Mouse (Mus musculus) embryonic facial prominence, embryonic 10.5 days (tissue): Measurements from ENCODE around the gene Rfx7. TPM values are rescaled to one million over a fixed set of nuclear protein-coding genes. Genes with fewer than 3 reads are reported as not detected.

Experiments
- DNase-seq: peaks from one replicate; pipeline ENCODE4 v3.0.0-alpha.2; 2017; ENCODE audit warnings: low spot score
- H3K27ac ChIP-seq: fragments of 300-500 bp; sonication (generic); replicated peaks from 2 replicates; pipeline ENCODE4 v1.5.1; 2016; ENCODE audit warnings: mild to moderate bottlenecking
- H3K27me3 ChIP-seq: fragments of 300-500 bp; sonication (generic); replicated peaks from 2 replicates; pipeline ENCODE4 v1.6.1; 2016; ENCODE audit warnings: low read depth, mild to moderate bottlenecking; ENCODE audit not compliant: poor library complexity, severe bottlenecking
- H3K36me3 ChIP-seq: fragments of 300-500 bp; sonication (generic); replicated peaks from 2 replicates; pipeline ENCODE4 v1.6.1; 2016; ENCODE audit warnings: mild to moderate bottlenecking, moderate library complexity
- H3K4me1 ChIP-seq: fragments of 300-500 bp; sonication (generic); 2 replicates; pipeline ENCODE4 v1.6.1; 2016
- H3K4me3 ChIP-seq: fragments of 300-500 bp; sonication (generic); 2 replicates; pipeline ENCODE4 v1.5.1; 2016; ENCODE audit warnings: mild to moderate bottlenecking, moderate library complexity
- H3K9me3 ChIP-seq: fragments of 300-500 bp; sonication (generic); 2 replicates; pipeline ENCODE4 v1.6.1; 2016; ENCODE audit warnings: mild to moderate bottlenecking
- WGBS: fragments of 180-500 bp; shearing (Covaris S2); methylation state at CpG from one replicate; pipeline ENCODE4 v1.1.7; 2016; 5-methylcytosine and 5-hydroxymethylcytosine counted together
- polyA plus RNA-seq: library from polyadenylated mRNA; unstranded; fragments of >200 nt; fragmentation: Nextera tagmentation; extraction: Ambion mirVana; gene quantifications from 2 replicates; pipeline ENCODE4 v1.2.1, GENCODE M21; 2016

Gene Rfx7
- 14.3 and 16.7 TPM in 2 replicates for polyA plus RNA-seq

GRCm38 (mm10) chr9:72531996-72532380 lies at the start of gene Rfx7:
Rfx7 (plus strand) TSS chr9:72532240.
- peak within 1 kb of the TSS; percentile 94 for H3K27ac ChIP-seq
- H3K4me3 ChIP-seq = peak within 1 kb of the TSS; percentile 99
- H3K9me3 ChIP-seq = no peaks in the 10 kb centered on the region
- H3K27me3 ChIP-seq = no peaks in the 10 kb centered on the region
- no peaks in the 10 kb centered on the region for H3K36me3 ChIP-seq
- WGBS = 2% methylated on average over 63 of the region's 63 CpGs
- DNase-seq = peak; percentile 86
- peaks cover 36% of the 10 kb centered on the region for H3K4me1 ChIP-seq

GRCm38 (mm10) chr9:72488523-72488922 lies 43.5 kb upstream of the Rfx7 start:
- DNase-seq = no peak
- H3K9me3 ChIP-seq = no peaks in the 10 kb centered on the region
- peaks cover 15% of the 10 kb centered on the region for H3K4me1 ChIP-seq
- no peak overlapping the region for H3K4me3 ChIP-seq
- peaks cover 53% of the 10 kb centered on the region for H3K36me3 ChIP-seq
- H3K27me3 ChIP-seq = no peaks in the 10 kb centered on the region
- no peak overlapping the region for H3K27ac ChIP-seq

GRCm38 (mm10) chr9:72489131-72489530 lies 42.9 kb upstream of the Rfx7 start:
- no peaks in the 10 kb centered on the region for H3K27me3 ChIP-seq
- WGBS = 92% methylated on average over 5 of the region's 5 CpGs
- H3K36me3 ChIP-seq = peaks cover 47% of the 10 kb centered on the region
- H3K4me1 ChIP-seq = peaks cover 15% of the 10 kb centered on the region
- no peak overlapping the region for H3K4me3 ChIP-seq
- no peak for DNase-seq
- H3K9me3 ChIP-seq = no peaks in the 10 kb centered on the region
- no peak overlapping the region for H3K27ac ChIP-seq

GRCm38 (mm10) chr9:72491559-72492193 lies 40.4 kb upstream of the Rfx7 start:
- no peaks in the 10 kb centered on the region for H3K27me3 ChIP-seq
- peaks cover 24% of the 10 kb centered on the region for H3K36me3 ChIP-seq
- peak overlapping the region; percentile 93 for H3K27ac ChIP-seq
- peak; percentile 95 for DNase-seq
- peaks cover 15% of the 10 kb centered on the region for H3K4me1 ChIP-seq
- H3K9me3 ChIP-seq = no peaks in the 10 kb centered on the region
- WGBS = under 1% methylated on average over 32 of the region's 32 CpGs
- peak overlapping the region; percentile 67 for H3K4me3 ChIP-seq

- 21% methylated on average over 6 of the region's 6 CpGs for WGBS
- Histone ChIP-seq H3K36me3 (peaks cover 19% of the 10 kb centered on the region), H3K27ac (peak within 1 kb of the TSS; percentile 93), H3K9me3 (no peaks in the 10 kb centered on the region), H3K27me3 (no peaks in the 10 kb centered on the region), H3K4me1 (peaks cover 15% of the 10 kb centered on the region), H3K4me3 (peak within 1 kb of the TSS; percentile 67)
- DNase-seq = no peak
Measured at GRCm38 (mm10) chr9:72492194-72492565, 39.9 kb upstream of the Rfx7 start, which contains the start of gene Tex9. Tex9 (minus strand) TSS chr9:72492212.

GRCm38 (mm10) chr9:72493465-72493864 lies 38.6 kb upstream of the Rfx7 start:
- peaks cover 15% of the 10 kb centered on the region for H3K4me1 ChIP-seq
- H3K4me3 ChIP-seq = no peak overlapping the region
- H3K27ac ChIP-seq = no peak overlapping the region
- H3K36me3 ChIP-seq = peaks cover 7% of the 10 kb centered on the region; the same call in 1 of the 2 replicates
- no peak for DNase-seq
- no peaks in the 10 kb centered on the region for H3K27me3 ChIP-seq
- WGBS = 84% methylated on average over 2 of the region's 2 CpGs
- H3K9me3 ChIP-seq = no peaks in the 10 kb centered on the region

- Histone ChIP-seq H3K27ac (no peak overlapping the region), H3K4me3 (no peak overlapping the region), H3K4me1 (peaks cover 15% of the 10 kb centered on the region), H3K9me3 (no peaks in the 10 kb centered on the region), H3K36me3 (peaks cover 6% of the 10 kb centered on the region; the same call in 1 of the 2 replicates), H3K27me3 (no peaks in the 10 kb centered on the region)
- WGBS = 82% methylated on average over 3 of the region's 3 CpGs
- DNase-seq = no peak
Measured at GRCm38 (mm10) chr9:72493984-72494685, 37.9 kb upstream of the Rfx7 start.

- Histone ChIP-seq H3K4me1 (peaks cover 6% of the 10 kb centered on the region), H3K4me3 (no peak overlapping the region), H3K9me3 (no peaks in the 10 kb centered on the region), H3K27me3 (no peaks in the 10 kb centered on the region), H3K36me3 (no peaks in the 10 kb centered on the region), H3K27ac (no peak overlapping the region)
- DNase-seq = no peak
- 84% methylated on average over 2 of the region's 2 CpGs for WGBS
Measured at GRCm38 (mm10) chr9:72496691-72497090, 35.3 kb upstream of the Rfx7 start.

GRCm38 (mm10) chr9:72497171-72497570 lies 34.9 kb upstream of the Rfx7 start:
- Histone ChIP-seq H3K36me3 (no peaks in the 10 kb centered on the region), H3K4me1 (peaks cover 3% of the 10 kb centered on the region), H3K27me3 (no peaks in the 10 kb centered on the region), H3K27ac (no peak overlapping the region), H3K4me3 (no peak overlapping the region), H3K9me3 (no peaks in the 10 kb centered on the region)
- no peak for DNase-seq
- 78% methylated on average over 3 of the region's 3 CpGs for WGBS

GRCm38 (mm10) chr9:72512229-72512981 lies 19.6 kb upstream of the Rfx7 start:
- no peaks in the 10 kb centered on the region for H3K36me3 ChIP-seq
- no peak overlapping the region for H3K4me3 ChIP-seq
- no peaks in the 10 kb centered on the region for H3K9me3 ChIP-seq
- no peak for DNase-seq
- no peak overlapping the region for H3K27ac ChIP-seq
- 57% methylated on average over 11 of the region's 11 CpGs for WGBS
- no peaks in the 10 kb centered on the region for H3K4me1 ChIP-seq
- no peaks in the 10 kb centered on the region for H3K27me3 ChIP-seq

GRCm38 (mm10) chr9:72515366-72515765 lies 16.7 kb upstream of the Rfx7 start:
- Histone ChIP-seq H3K9me3 (no peaks in the 10 kb centered on the region), H3K4me3 (no peak overlapping the region), H3K4me1 (0 out of 2 replicates have a peak, but pooled peaks cover 1% of the 10 kb centered on the region), H3K36me3 (no peaks in the 10 kb centered on the region), H3K27me3 (no peaks in the 10 kb centered on the region), H3K27ac (no peak overlapping the region)
- no peak for DNase-seq

DNA sequence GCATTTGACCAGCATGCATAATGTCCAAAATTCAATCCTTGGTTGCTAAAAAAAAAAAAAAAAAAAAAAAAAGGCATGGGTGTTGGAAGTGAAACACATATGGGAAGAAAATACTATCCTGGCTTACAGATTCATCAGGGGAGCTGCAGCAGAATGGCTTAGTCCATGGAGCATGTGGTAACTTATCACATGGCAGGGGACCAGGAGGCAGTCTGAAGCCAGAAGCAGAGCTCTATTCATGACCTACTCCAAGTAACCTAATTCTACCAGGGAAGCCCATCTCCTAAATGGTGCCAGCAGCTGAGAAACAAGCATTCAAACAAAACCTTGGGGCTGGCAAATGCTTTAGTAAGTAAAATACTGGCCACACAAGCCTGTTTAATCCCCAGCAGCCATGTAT lies 12.8 kb upstream of the Rfx7 start:
- H3K9me3 ChIP-seq = no peaks in the 10 kb centered on the region
- no peaks in the 10 kb centered on the region for H3K27me3 ChIP-seq
- H3K4me3 ChIP-seq = no peak overlapping the region
- H3K36me3 ChIP-seq = no peaks in the 10 kb centered on the region
- no peak for DNase-seq
- no peak overlapping the region for H3K27ac ChIP-seq
- 0 out of 2 replicates have a peak, but pooled peaks cover 3% of the 10 kb centered on the region for H3K4me1 ChIP-seq
